In genomic region chr9:65094237-65094636, GRCm38 (mm10) we compare ENCODE assay signal across 8 mouse cellular contexts. TPM values are rescaled to one million over a fixed set of nuclear protein-coding genes. Genes with fewer than 3 reads are reported as not detected.
DNase-seq lines count a peak whose midpoint lies in the region; ATAC-seq and TF ChIP-seq lines count a peak whose summit lies in the region.

No protein-coding gene starts in this region.

- no peak overlapping the region for H3K9ac ChIP-seq in forebrain, embryonic 14.5 days (ENCODE audit: low read length)
- 0 out of 2 replicates have a peak overlapping the region, but pooled peaks have one; percentile 38 for H3K9ac ChIP-seq in limb, embryonic 14.5 days (ENCODE audit: low read depth, low read length, severe bottlenecking)

- no peaks in the 10 kb centered on the region for H3K9me3 ChIP-seq in forebrain, embryonic 14.5 days (replicated peaks; ENCODE audit: control insufficient read depth, low read length)
- H3K9me3 ChIP-seq in limb, embryonic 14.5 days (ENCODE audit: control insufficient read depth, low read length), result no peaks in the 10 kb centered on the region

- peaks cover 6% of the 10 kb centered on the region; the same call in 1 of the 2 replicates for H3K4me1 ChIP-seq in forebrain, embryonic 14.5 days (ENCODE audit: control insufficient read depth, insufficient read depth, low read length)
- H3K4me1 ChIP-seq in limb, embryonic 14.5 days (ENCODE audit: control insufficient read depth, insufficient read depth, low read length), result peaks cover 9% of the 10 kb centered on the region; the same call in 1 of the 2 replicates

- peak overlapping the region; percentile 41; the same call in 1 of the 2 replicates for H3K27ac ChIP-seq in forebrain, embryonic 14.5 days (ENCODE audit: low read depth, low read length)
- H3K27ac ChIP-seq in limb, embryonic 14.5 days (replicated peaks; ENCODE audit: low read depth, low read length), result no peak overlapping the region

- intact Hi-C loops in heart, postnatal 14 days (cut with DNase I), result no loop called here

- TF ChIP-seq POLR2A in limb, embryonic 14.5 days (IDR thresholded peaks at IDR 0.05; ENCODE audit: borderline replicate concordance, extremely low read depth, insufficient read depth, insufficient read length), result no peak

- H3K4me2 ChIP-seq in forebrain, embryonic 14.5 days (ENCODE audit: low read length), result no peak overlapping the region
- no peak overlapping the region for H3K4me2 ChIP-seq in limb, embryonic 14.5 days (replicated peaks; ENCODE audit: low read depth, low read length, severe bottlenecking)

- DNase-seq in embryo, embryonic 11 days, result peak; percentile 48
- no peak for DNase-seq in embryo, embryonic 9.5 days (ENCODE audit: extremely low spot score)
- peak; percentile 87 for DNase-seq in ES-CJ7 (ENCODE audit: low read depth, low spot score)
- peak; percentile 67 for DNase-seq in forebrain, embryonic 14.5 days (ENCODE audit: low spot score)
- DNase-seq in heart, postnatal 14 days, result peak; percentile 78 to 83
- peak; percentile 81 for DNase-seq in limb, embryonic 14.5 days (ENCODE audit: low spot score)
- peak; percentile 74 for DNase-seq in skeletal muscle tissue, adult 2 months (ENCODE audit: low read depth, low spot score)
- no peak for DNase-seq in cerebellum, adult 11 months

- ATAC-seq in forebrain, embryonic 14.5 days, result peak; percentile 69
- peak; percentile 81 for ATAC-seq in limb, embryonic 14.5 days (ENCODE audit: low FRiP score, low read depth)

- no peak overlapping the region for H3K4me3 ChIP-seq in forebrain, embryonic 14.5 days (ENCODE audit: low read depth, low read length)
- no peak overlapping the region for H3K4me3 ChIP-seq in limb, embryonic 14.5 days (replicated peaks; ENCODE audit: low read length)

- no peaks in the 10 kb centered on the region for H3K36me3 ChIP-seq in forebrain, embryonic 14.5 days (ENCODE audit: control insufficient read depth, insufficient read depth, low read length)
- H3K36me3 ChIP-seq in limb, embryonic 14.5 days (ENCODE audit: control insufficient read depth, insufficient read depth, low read length), result no peaks in the 10 kb centered on the region

- H3K27me3 ChIP-seq in forebrain, embryonic 14.5 days (replicated peaks; ENCODE audit: control insufficient read depth, insufficient read depth, low read length), result no peaks in the 10 kb centered on the region
- H3K27me3 ChIP-seq in limb, embryonic 14.5 days (ENCODE audit: control insufficient read depth, insufficient read depth, low read length), result no peaks in the 10 kb centered on the region

- WGBS in forebrain, embryonic 14.5 days, result 24% methylated on average over 6 of the region's 6 CpGs
- 33% methylated on average over 6 of the region's 6 CpGs for WGBS in limb, embryonic 14.5 days

RNA-seq across cellular contexts. Expression of gene Igdcc4, which starts 7.0 kb away (rescaled TPM):
- 8.9 and 13.4 TPM in 2 replicates for polyA plus RNA-seq in forebrain, embryonic 14.5 days (2014; fragmentation: Nextera tagmentation; extraction: Ambion mirVana)
- 10 to 100 TPM in 1 of 2 experiments, 1 to 10 TPM in 1; 8.6 to 10.5 TPM for total RNA-seq in heart, postnatal 14 days (2021)
- polyA plus RNA-seq in limb, embryonic 14.5 days (2012; rRNA removed), result 71.0 and 90.7 TPM in 2 replicates
- 47.5 and 48.5 TPM in 2 replicates for polyA plus RNA-seq in limb, embryonic 14.5 days (2014; fragmentation: Nextera tagmentation; extraction: Ambion mirVana)

RNA-seq across cellular contexts. Expression of gene Igdcc3, which starts 46.8 kb away (rescaled TPM):
- 5.1 and 5.8 TPM in 2 replicates for polyA plus RNA-seq in forebrain, embryonic 14.5 days (2014; fragmentation: Nextera tagmentation; extraction: Ambion mirVana)
- total RNA-seq in heart, postnatal 14 days (2021), result under 1 TPM; 0.22 to 0.24 TPM
- polyA plus RNA-seq in limb, embryonic 14.5 days (2012; rRNA removed), result 1.2 and 1.4 TPM in 2 replicates
- 1.0 and 1.1 TPM in 2 replicates for polyA plus RNA-seq in limb, embryonic 14.5 days (2014; fragmentation: Nextera tagmentation; extraction: Ambion mirVana)

Comparison
In these comparisons a context has a peak if more than half of its experiments do, and no peak if none do; other contexts are left out.
1. DNase-seq: peak in embryo, embryonic 11 days (single experiment), ES-CJ7 (single experiment), forebrain, embryonic 14.5 days (single experiment), heart, postnatal 14 days (2 of 2), limb, embryonic 14.5 days (single experiment) and skeletal muscle tissue, adult 2 months (single experiment); none in embryo, embryonic 9.5 days (single experiment) and cerebellum, adult 11 months (single experiment).